Mouse (Mus musculus) adrenal gland, postnatal 10 days (tissue): ENCODE results near the gene Olfr1325. TPM values are rescaled to one million over a fixed set of nuclear protein-coding genes. Genes with fewer than 3 reads are reported as not detected.
A peak's percentile ranks its signal among the peaks of the same experiment; 100 is the strongest.
"Not testable (repeated sequence)": the region's sequence is repeated elsewhere in the genome, so short reads cannot be mapped to it uniquely, and the experiment has no call there.

Experiments used
- DNase-seq: peaks from one replicate; pipeline ENCODE4 v3.0.0; 2021; ENCODE audit warnings: mixed read lengths
- long read RNA-seq, 2 experiments: library from polyadenylated mRNA; stranded (forward); transcript quantifications; one replicate each; pipeline ENCODE4 v2.0.0; 2021
- total RNA-seq, 2 experiments: library from RNA; stranded (reverse); gene quantifications; 2 replicates each; pipeline ENCODE4 v1.2.3; 2021

Olfr1325 gene
- total RNA-seq, result not detected
- long read RNA-seq, experiment 1, result 0 reads
- long read RNA-seq, experiment 2, result 0 reads

DNA sequence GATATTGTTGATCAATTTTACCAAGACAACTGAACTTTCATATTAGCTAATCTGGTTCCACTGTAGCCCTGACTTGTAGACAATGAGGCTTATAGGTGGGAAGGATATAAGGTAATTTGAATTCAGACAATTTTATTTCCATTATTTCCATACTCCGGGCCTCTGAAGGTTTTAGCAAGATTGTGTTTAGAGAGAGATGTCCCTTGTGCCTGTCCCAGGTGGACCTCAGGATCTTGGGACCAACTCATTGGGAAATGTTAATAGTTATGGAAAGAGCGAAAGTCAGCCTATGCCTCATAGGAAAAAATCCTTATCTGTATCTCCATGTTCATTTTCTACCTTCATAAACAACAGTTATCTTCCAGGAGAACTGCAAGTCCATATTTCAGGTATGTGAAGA, at the start of gene Olfr1325:
TSS of gene Olfr1325 (plus strand) at position 301 of the 400 bp plus-strand sequence.
- no peak for DNase-seq

- DNase-seq, result no peak
Observed at GRCm38 (mm10) chrX:74574788-74575187, 17.7 kb upstream of the Olfr1325 start, which contains the start of gene Olfr1326-ps1. Gene Olfr1326-ps1 (minus strand): TSS chrX:74574888.

DNA sequence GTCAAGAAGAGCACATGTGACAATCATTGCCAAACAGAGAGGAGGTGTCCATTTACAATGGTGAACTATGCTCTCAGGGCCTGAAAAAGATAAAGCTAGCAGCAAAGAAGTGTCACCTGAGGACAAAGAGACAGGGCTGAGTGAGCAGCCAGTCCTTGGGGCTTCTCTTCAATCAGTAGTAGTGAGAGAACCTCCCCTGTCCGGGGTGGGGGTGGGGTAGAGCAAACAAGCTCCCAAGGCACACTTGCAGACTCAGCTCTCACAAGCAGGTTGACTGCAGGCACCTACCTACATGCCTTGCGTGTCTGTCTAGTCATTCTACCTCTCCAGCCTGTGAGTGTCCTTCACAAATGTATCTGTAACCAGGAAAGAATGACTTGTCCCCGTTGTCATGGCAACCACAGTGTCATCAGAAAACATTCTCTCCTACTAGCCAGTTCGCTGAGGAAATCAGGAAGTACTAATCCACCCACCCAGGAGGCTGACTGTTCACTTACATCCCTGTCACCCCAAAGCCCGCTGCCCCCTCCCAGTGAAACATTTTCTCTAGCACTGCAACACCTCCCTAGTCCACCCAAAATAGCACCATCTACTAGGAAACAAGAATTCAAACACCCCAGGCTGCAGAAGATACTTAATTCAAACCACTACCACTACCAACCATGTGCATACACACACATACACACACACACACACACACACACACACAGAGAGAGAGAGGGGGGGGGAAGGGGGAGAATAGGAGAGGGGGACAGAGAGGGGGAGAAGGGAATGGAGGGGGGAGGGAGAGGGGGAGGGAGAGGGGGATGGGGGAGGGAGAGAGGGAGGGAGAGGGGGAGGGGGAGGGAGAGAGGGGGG, 53.2 kb downstream of the Olfr1325 start, which contains the start of gene Gm5640:
TSS of gene Gm5640 (minus strand) at position 170 of the 858 bp plus-strand sequence.
- peak; percentile 25 for DNase-seq

DNA sequence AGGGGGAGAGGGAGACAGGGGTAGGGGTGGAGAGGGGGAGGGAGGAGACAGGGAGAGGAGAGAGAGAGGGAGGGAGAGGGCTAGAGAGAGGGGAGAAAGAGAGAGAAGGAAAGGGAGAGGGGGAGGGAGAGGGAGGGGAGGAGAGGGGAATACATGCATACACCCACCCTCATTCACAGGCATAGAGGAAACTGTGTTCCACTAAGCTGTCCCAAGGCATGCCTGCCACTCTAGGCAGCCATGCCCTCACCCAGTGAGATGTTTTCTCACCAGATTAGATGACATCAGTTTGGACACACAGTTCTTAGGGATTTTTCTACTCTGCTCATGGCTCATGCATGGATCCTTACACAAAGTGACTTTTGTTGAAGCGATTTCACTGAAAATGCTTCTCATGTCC, 53.9 kb downstream of the Olfr1325 start:
- not testable (repeated sequence) for DNase-seq

Other genes with a start within 250 kb of the Olfr1325 start
- gene Lage3, start 239.1 kb upstream of the Olfr1325 start, total RNA-seq, result 10 to 100 TPM; 64.9 to 73.8 TPM
- gene Ubl4a, start 219.5 kb upstream of the Olfr1325 start, total RNA-seq, result 10 to 100 TPM; 43.6 to 46.0 TPM
- gene Slc10a3, start 219.3 kb upstream of the Olfr1325 start, total RNA-seq, result 10 to 100 TPM; 12.4 to 15.9 TPM
- gene Fam3a, start 199.4 kb upstream of the Olfr1325 start, total RNA-seq, result 10 to 100 TPM; 23.6 to 26.0 TPM
- 10 to 100 TPM; 49.7 to 59.3 TPM for gene Ikbkg, start 199.4 kb upstream of the Olfr1325 start, total RNA-seq
- gene G6pdx, start 163.5 kb upstream of the Olfr1325 start, total RNA-seq, result 10 to 100 TPM; 75.5 to 83.1 TPM
- gene Gm6880, start 111.3 kb upstream of the Olfr1325 start, total RNA-seq, result not detected
- not detected for gene Olfr1326-ps1, start 17.8 kb upstream of the Olfr1325 start, total RNA-seq
- gene Gm5640, start 53.0 kb downstream of the Olfr1325 start, total RNA-seq, result not detected
- gene Gm6890, start 148.2 kb downstream of the Olfr1325 start, total RNA-seq, result not detected
- under 1 TPM in 1 of 2 experiments, not detected in 1; 0.24 TPM for gene Gm5936, start 244.5 kb downstream of the Olfr1325 start, total RNA-seq